Mouse (Mus musculus) layer of hippocampus, postnatal 10 days (tissue): ENCODE measurements around the gene Gm49403. TPM values are rescaled to one million over a fixed set of nuclear protein-coding genes. Genes with fewer than 3 reads are reported as not detected.

Source experiments
- DNase-seq, 2 experiments: peaks; one replicate each; pipeline ENCODE4 v3.0.0; 2021; ENCODE audit warnings: low spot score in 2 of 2
- microRNA-seq, 2 experiments: library from miRNA; unstranded; fragments of <30 nt; microRNA quantifications; one replicate each; pipeline ENCODE4 v1.2.0; 2021
- total RNA-seq, 2 experiments: library from RNA; stranded (reverse); gene quantifications; 2 replicates each; pipeline ENCODE4 v1.2.3; 2021

Gene Gm49403
- total RNA-seq, 2 experiments from 2014 or later, result not detected

- no peak for DNase-seq
Measured at GRCm38 (mm10) chr19:8908531-8908930, 24.8 kb downstream of the Gm49403 start.

- no peak for DNase-seq
Measured at GRCm38 (mm10) chr19:8911810-8912209, 28.1 kb downstream of the Gm49403 start.

DNA sequence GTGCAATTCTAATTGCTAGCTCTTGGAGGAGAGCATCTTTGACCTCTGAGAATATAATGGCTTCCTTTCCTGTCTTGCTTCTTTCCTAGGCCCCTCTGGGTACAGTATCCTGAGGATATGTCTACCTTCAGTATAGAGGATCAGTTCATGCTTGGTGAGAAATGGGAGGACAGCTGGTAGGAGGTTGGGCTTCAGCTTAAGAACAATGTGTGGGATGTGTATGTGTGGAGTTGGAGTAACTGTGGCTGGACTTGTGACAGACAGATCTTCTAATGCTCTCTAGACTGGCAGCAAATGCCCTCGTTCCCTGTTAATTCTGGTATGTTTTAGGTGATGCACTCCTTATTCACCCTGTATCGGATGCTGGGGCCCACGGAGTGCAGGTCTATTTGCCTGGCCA lies 30.5 kb downstream of the Gm49403 start:
- no peak for DNase-seq

DNA sequence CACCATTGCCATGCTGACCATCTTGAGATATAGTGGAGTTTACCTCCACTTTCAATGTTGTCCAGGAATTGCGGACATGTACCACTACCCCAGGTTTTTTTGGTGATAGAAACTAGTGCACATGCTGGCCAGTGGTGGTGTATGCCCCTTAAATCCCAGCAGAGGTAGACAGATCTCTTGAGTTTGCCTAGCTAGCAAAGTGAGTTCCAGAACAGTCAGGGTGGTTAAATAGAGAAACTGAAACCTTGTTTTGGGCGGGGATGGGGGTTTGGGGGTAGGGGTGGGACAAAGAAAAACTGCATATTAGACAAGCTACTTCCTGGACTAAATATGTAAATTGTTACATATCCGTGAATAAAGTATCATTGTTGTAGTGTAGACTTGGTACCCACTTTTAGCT lies 35.3 kb downstream of the Gm49403 start:
- DNase-seq, result no peak

DNA sequence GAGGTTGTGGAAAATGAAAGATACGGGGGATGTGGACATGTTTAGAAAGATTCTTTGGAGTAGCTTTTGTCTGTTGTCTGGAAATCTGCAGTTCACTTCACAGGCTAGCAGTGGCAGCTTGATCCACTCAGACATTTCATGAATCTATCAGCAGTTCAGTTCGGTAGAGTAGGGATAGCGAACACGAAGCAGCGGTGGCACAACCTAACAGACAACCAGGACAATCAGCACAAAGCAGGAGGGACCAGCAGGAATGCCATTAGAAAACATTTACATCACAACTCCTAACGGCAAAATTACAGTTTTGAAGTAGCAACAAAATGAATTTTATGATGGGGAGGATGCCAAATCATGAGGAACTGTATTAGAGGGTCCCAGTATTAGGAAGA lies 35.9 kb downstream of the Gm49403 start:
- no peak for DNase-seq

GRCm38 (mm10) chr19:8920073-8920736 lies 36.5 kb downstream of the Gm49403 start, which contains the start of gene B3gat3:
Gene B3gat3, plus strand, starts transcription at chr19:8920374.
- peak; percentile 90 to 92 for DNase-seq

GRCm38 (mm10) chr19:8920836-8921291 lies 37.1 kb downstream of the Gm49403 start:
- DNase-seq, result no peak

- DNase-seq, result no peak
Measured at GRCm38 (mm10) chr19:8921741-8922140, 38.0 kb downstream of the Gm49403 start.

DNA sequence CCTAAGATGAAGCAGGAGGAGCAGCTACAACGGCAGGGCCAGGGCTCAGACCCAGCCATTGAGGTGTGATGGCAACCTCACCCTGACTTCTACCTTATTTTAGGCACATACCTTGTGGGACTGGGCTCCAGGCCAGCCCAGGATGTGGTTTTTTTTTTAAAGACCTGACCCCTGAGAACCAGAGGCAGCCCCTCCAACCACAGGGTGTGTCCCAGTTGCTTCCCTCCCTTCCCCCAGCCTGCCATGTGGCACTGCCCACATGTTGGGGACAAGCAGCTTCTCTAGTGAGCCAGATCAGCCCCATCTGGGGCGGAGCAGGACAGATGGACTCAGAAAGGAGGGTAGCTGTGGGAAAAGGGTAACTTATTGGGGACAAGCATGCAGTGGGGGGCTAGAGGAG lies 43.0 kb downstream of the Gm49403 start:
- no peak for DNase-seq

DNA sequence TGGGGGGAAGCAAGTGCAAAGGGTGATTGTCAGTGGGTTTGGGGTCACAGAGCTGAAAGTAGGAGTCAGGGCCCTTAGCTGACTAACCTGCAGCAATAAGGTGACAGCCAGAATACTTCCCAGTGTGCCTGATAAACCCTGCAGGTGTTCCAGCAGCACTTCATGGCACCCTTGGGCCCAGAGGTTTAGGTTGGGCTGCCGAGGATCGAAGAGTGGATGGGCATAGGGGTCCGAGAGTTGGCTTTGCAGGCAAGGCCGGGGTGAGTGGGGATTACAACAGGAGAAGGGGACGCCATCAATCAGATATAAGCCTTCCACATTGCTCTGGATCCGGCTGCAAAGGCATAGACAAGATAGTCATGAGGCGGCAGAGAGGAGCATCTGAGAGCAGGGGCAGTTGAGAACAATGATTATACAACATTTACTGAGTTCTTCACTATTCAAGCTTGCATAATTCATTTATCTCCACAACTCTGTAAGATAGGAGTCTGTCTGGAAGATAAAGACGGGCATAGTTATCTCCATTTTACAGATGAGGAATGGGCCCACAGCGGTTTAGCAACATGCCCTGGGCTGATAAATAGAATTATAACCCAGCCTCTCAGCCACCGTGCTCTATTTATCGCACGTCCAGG lies 44.3 kb downstream of the Gm49403 start:
- DNase-seq, result no peak

DNA sequence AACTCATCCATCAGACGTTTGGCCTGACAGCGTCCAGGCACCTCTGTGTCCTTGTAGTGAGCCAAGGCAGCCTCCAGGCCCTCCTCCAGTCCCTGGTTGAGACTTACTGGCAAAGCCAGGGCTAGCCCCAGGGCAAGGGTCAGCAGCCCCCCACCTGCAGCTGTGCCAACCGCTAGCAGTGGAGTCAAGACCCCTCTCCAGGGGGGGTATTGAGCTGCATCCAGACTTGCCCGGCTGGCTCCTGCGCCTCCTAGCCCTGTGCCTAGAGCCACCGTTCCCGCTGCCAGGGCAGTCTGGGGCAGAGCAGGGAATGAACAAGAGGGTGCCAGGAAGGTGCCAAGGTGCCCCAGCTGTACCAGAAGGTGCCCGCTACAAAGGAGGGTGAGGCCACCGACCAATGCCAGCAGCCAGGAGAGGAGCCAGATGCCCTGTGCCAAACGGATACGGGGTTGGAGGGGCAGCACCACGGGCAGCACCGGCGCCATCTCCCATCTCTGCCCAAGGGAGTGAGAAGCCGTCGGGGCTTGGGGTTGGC lies 45.0 kb downstream of the Gm49403 start:
- no peak for DNase-seq

DNA sequence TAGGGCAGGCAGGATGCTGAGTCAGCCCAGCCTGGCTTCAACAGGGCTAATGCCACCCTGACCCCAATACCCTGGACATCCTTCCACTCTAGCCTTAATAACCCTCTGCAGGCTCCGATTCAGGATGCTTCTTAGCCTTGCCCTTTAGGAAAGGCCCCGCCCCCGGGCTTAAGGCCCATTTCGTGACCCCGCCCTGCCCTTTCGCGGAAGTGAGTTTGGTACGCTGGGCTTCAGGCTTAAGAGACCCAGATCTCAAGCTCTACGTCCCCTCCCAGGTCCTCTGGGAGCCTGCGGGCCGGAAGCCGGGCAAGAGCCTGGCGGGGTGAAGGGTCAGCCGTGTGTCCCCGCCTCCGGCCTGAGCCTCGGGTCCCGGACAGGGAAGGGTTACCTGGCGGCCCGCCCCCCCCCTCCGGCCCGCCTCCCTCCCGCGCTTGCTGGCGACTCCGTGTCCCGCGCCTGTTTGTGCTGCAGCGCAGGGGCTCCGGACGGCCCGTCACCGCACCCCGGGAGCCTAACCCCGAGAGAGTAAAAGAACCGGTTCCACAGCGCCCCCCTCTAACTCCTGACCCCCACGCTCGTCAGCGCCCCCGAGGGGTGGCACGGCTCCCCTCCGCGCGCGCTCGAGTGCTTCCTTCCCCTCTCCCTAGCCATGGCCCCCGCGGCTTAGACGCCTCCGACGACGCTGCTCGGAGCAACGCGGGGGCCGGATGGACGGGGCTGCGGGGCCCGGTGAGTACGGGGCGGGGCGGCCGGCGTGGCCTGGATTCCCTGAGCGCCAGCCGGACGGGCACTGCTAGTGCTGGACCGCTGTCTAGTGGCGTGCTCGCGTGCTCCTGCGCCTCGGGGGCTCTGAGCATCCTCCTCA lies 45.7 kb downstream of the Gm49403 start, which contains the start of the genes Rom1 and Eml3:
Rom1 (minus strand) TSS at position 133 of the 865 bp plus-strand sequence.
Eml3 (plus strand) TSS at position 329 of the 865 bp plus-strand sequence.
- peak; percentile 68 to 74 for DNase-seq

GRCm38 (mm10) chr19:8930117-8930516 lies 46.4 kb downstream of the Gm49403 start:
- no peak for DNase-seq

DNA sequence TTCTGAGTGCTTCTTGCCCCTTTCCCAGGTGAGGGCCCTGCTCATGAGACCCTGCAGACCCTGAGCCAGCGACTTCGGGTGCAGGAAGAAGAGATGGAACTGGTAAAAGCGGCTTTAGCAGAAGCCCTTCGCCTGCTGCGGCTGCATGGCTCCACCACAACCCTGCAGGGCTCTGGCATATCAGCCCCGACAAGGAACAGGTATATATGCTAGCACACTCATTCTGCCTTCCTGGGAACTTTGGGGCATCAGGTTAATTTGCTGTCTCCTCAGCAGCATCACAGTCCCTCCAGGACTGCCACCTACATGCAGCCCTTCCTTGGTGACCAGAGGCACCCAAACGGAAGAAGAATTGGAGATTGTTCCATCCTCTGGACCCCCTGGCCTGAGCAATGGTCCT lies 47.0 kb downstream of the Gm49403 start:
- DNase-seq, result no peak

- DNase-seq, result no peak
Measured at GRCm38 (mm10) chr19:8936736-8937135, 53.0 kb downstream of the Gm49403 start.

Small RNA genes lying within 50 kb of the gene (microRNA-seq; reads per million reads assigned to microRNA genes)
- gene Mir5136, result 0 to 0.45 reads per million in 2 experiments

Other genes with a start within 250 kb of the Gm49403 start
- 100 to 1,000 TPM; 117 to 125 TPM for gene Chrm1, start 220.1 kb upstream of the Gm49403 start, total RNA-seq
- gene Slc3a2, start 160.6 kb upstream of the Gm49403 start, total RNA-seq, result 100 to 1,000 TPM; 198 to 212 TPM
- gene Wdr74, start 148.1 kb upstream of the Gm49403 start, total RNA-seq, result 10 to 100 TPM; 52.6 to 53.3 TPM
- 1 to 10 TPM; 1.4 to 1.8 TPM for gene 1700092M07Rik, start 143.2 kb upstream of the Gm49403 start, total RNA-seq
- gene Stx5a, start 142.5 kb upstream of the Gm49403 start, total RNA-seq, result 10 to 100 TPM; 61.9 to 64.8 TPM
- gene Nxf1, start 126.9 kb upstream of the Gm49403 start, total RNA-seq, result 10 to 100 TPM; 72.7 to 79.7 TPM
- 100 to 1,000 TPM in 1 of 2 experiments, 10 to 100 TPM in 1; 99.9 to 120 TPM for gene Tmem223, start 112.9 kb upstream of the Gm49403 start, total RNA-seq
- 1 to 10 TPM; 7.0 to 9.3 TPM for gene Tmem179b, start 109.5 kb upstream of the Gm49403 start, total RNA-seq
- 10 to 100 TPM; 18.2 to 19.0 TPM for gene Taf6l, start 97.5 kb upstream of the Gm49403 start, total RNA-seq
- 100 to 1,000 TPM; 107 to 109 TPM for gene Polr2g, start 85.4 kb upstream of the Gm49403 start, total RNA-seq
- 1 to 10 TPM; 4.2 to 5.2 TPM for gene Zbtb3, start 81.4 kb upstream of the Gm49403 start, total RNA-seq
- 10 to 100 TPM; 27.8 to 34.5 TPM for gene Ttc9c, start 64.6 kb upstream of the Gm49403 start, total RNA-seq
- 100 to 1,000 TPM; 112 to 115 TPM for gene Hnrnpul2, start 63.9 kb upstream of the Gm49403 start, total RNA-seq
- 10 to 100 TPM in 1 of 2 experiments, not detected in 1; 15.9 TPM for gene AC129217.1, start 54.2 kb upstream of the Gm49403 start, total RNA-seq
- 100 to 1,000 TPM; 105 to 115 TPM for gene Bscl2, start 46.5 kb upstream of the Gm49403 start, total RNA-seq
- gene Gng3, start 44.7 kb upstream of the Gm49403 start, total RNA-seq, result 100 to 1,000 TPM; 291 to 295 TPM
- under 1 TPM; 0.66 to 0.78 TPM for gene Lrrn4cl, start 33.2 kb upstream of the Gm49403 start, total RNA-seq
- gene Ubxn1, start 12.4 kb upstream of the Gm49403 start, total RNA-seq, result 100 to 1,000 TPM; 112 to 116 TPM
- gene Uqcc3, start 3.0 kb upstream of the Gm49403 start, total RNA-seq, result 10 to 100 TPM; 32.1 to 37.5 TPM
- 1 to 10 TPM; 4.8 to 9.8 TPM for gene Lbhd1, start 198 bp upstream of the Gm49403 start, total RNA-seq
- 10 to 100 TPM; 18.9 to 27.6 TPM for gene 1810009A15Rik, start 4.9 kb downstream of the Gm49403 start, total RNA-seq
- 1 to 10 TPM; 3.8 to 4.6 TPM for gene Gm49416, start 5.0 kb downstream of the Gm49403 start, total RNA-seq
- gene Ints5, start 9.1 kb downstream of the Gm49403 start, total RNA-seq, result 10 to 100 TPM; 24.6 to 25.0 TPM
- 100 to 1,000 TPM; 103 to 111 TPM for gene Ganab, start 14.1 kb downstream of the Gm49403 start, total RNA-seq
- gene B3gat3, start 36.4 kb downstream of the Gm49403 start, total RNA-seq, result 100 to 1,000 TPM; 121 to 130 TPM
- gene Rom1, start 45.4 kb downstream of the Gm49403 start, total RNA-seq, result 1 to 10 TPM; 2.3 to 2.4 TPM
- gene Eml3, start 45.6 kb downstream of the Gm49403 start, total RNA-seq, result 10 to 100 TPM; 11.0 to 11.9 TPM
- 10 to 100 TPM; 60.6 to 67.9 TPM for gene Mta2, start 57.9 kb downstream of the Gm49403 start, total RNA-seq
- gene Tut1, start 69.9 kb downstream of the Gm49403 start, total RNA-seq, result 10 to 100 TPM; 15.6 to 16.2 TPM
- 100 to 1,000 TPM; 283 to 287 TPM for gene Eef1g, start 83.1 kb downstream of the Gm49403 start, total RNA-seq
- 10 to 100 TPM; 17.2 to 18.5 TPM for gene Ahnak, start 105.4 kb downstream of the Gm49403 start, total RNA-seq
- not detected for gene Scgb1a1, start 204.0 kb downstream of the Gm49403 start, total RNA-seq